Mouse (Mus musculus) cerebellum, adult (tissue): Measurements from ENCODE around the gene Hs6st3.
A peak's percentile ranks its signal among the peaks of the same experiment; 100 is the strongest.

Experiments used
- ATAC-seq: cut with Nextera tagmentation; 2 replicates; pipeline ENCODE4 v1.9.2; 2017; ENCODE audit warnings: mild to moderate bottlenecking, moderate library complexity, mixed read lengths; ENCODE audit not compliant: insufficient number of reproducible peaks, low FRiP score, low TSS enrichment

The Hs6st3 gene

GRCm38 (mm10) chr14:119741791-119742190 is 603.6 kb downstream of the Hs6st3 start:
- no peak; the same call in 1 of the 2 replicates for ATAC-seq

GRCm38 (mm10) chr14:119761376-119761775 is 623.2 kb downstream of the Hs6st3 start:
- no peak for ATAC-seq

GRCm38 (mm10) chr14:119772040-119772439 is 633.9 kb downstream of the Hs6st3 start:
- ATAC-seq = no peak

- no peak for ATAC-seq
These were observed 638.1 kb downstream of the Hs6st3 start for GRCm38 (mm10) chr14:119776261-119776660.

- no peak for ATAC-seq
These were observed 641.9 kb downstream of the Hs6st3 start for GRCm38 (mm10) chr14:119779982-119780588.

GRCm38 (mm10) chr14:119781111-119781510 is 643.0 kb downstream of the Hs6st3 start:
- no peak for ATAC-seq

- no peak for ATAC-seq
These were observed 651.3 kb downstream of the Hs6st3 start for GRCm38 (mm10) chr14:119789457-119789856.

- no peak for ATAC-seq
These were observed 659.2 kb downstream of the Hs6st3 start for GRCm38 (mm10) chr14:119797172-119797850.

GRCm38 (mm10) chr14:119798561-119798960 is 660.4 kb downstream of the Hs6st3 start:
- ATAC-seq = 0 out of 2 replicates have a peak, but pooled peaks have one; percentile 22

GRCm38 (mm10) chr14:119800856-119801255 is 662.7 kb downstream of the Hs6st3 start:
- no peak for ATAC-seq

GRCm38 (mm10) chr14:119813898-119814297 is 675.8 kb downstream of the Hs6st3 start:
- no peak for ATAC-seq

- no peak for ATAC-seq
These were observed 677.5 kb downstream of the Hs6st3 start for GRCm38 (mm10) chr14:119815616-119816015.

GRCm38 (mm10) chr14:119820562-119820961 is 682.4 kb downstream of the Hs6st3 start:
- 0 out of 2 replicates have a peak, but pooled peaks have one; percentile 32 for ATAC-seq

- ATAC-seq = no peak
These were observed 693.2 kb downstream of the Hs6st3 start for GRCm38 (mm10) chr14:119831165-119832011.

GRCm38 (mm10) chr14:119832012-119832325 is 693.8 kb downstream of the Hs6st3 start:
- ATAC-seq = no peak

GRCm38 (mm10) chr14:119832940-119833339 is 694.8 kb downstream of the Hs6st3 start:
- no peak for ATAC-seq

GRCm38 (mm10) chr14:119834008-119834700 is 696.0 kb downstream of the Hs6st3 start:
- ATAC-seq = no peak

- ATAC-seq = no peak
These were observed 697.9 kb downstream of the Hs6st3 start for GRCm38 (mm10) chr14:119836051-119836450.

GRCm38 (mm10) chr14:119847540-119847939 is 709.4 kb downstream of the Hs6st3 start:
- no peak for ATAC-seq

GRCm38 (mm10) chr14:119848759-119849298 is 710.7 kb downstream of the Hs6st3 start:
- no peak for ATAC-seq
